Mouse (Mus musculus) E14TG2a.4 (cell line): ENCODE measurements around the gene Cdh20.
A peak's percentile ranks its signal among the peaks of the same experiment; 100 is the strongest.

ENCODE experiments used
- H3K27me3 ChIP-seq: 2 replicates; pipeline ENCODE4 v1.6.1; 2014; ENCODE audit warnings: low read length, control low read depth; ENCODE audit not compliant: insufficient read depth
- H3K36me3 ChIP-seq: 2 replicates; pipeline ENCODE4 v1.6.1; 2014; ENCODE audit warnings: low read length, control low read depth; ENCODE audit not compliant: insufficient read depth
- H3K4me1 ChIP-seq: replicated peaks from 2 replicates; pipeline ENCODE4 v1.6.1; 2014; ENCODE audit warnings: low read depth, low read length, control low read depth
- H3K4me3 ChIP-seq: replicated peaks from 2 replicates; pipeline ENCODE4 v1.5.1; 2014; ENCODE audit warnings: mild to moderate bottlenecking, low read length
- H3K9me3 ChIP-seq: 2 replicates; pipeline ENCODE4 v1.6.1; 2014; ENCODE audit warnings: low read length, control low read depth
- CTCF ChIP-seq: conservative IDR thresholded peaks from 2 replicates; pipeline ENCODE4 v1.5.1; 2014; ENCODE audit warnings: low read length
- NANOG ChIP-seq: IDR thresholded peaks from 2 replicates; pipeline ENCODE4 v1.6.1; 2014; ENCODE audit warnings: borderline replicate concordance, low read length, mixed read lengths
- POU5F1 ChIP-seq: IDR thresholded peaks from 2 replicates; pipeline ENCODE4 v1.6.1; 2014; ENCODE audit warnings: low read length, borderline replicate concordance

The Cdh20 gene

GRCm38 (mm10) chr1:104980273-104980672 is 211.9 kb downstream of the Cdh20 start:
- Histone ChIP-seq H3K9me3 (no peaks in the 10 kb centered on the region), H3K4me3 (no peak overlapping the region), H3K36me3 (no peaks in the 10 kb centered on the region), H3K27me3 (peaks cover 1% of the 10 kb centered on the region; the same call in 1 of the 2 replicates), H3K4me1 (peaks cover 7% of the 10 kb centered on the region; the same call in 1 of the 2 replicates)
- TF ChIP-seq CTCF (no peak), POU5F1 (no peak), NANOG (no peak)

DNA sequence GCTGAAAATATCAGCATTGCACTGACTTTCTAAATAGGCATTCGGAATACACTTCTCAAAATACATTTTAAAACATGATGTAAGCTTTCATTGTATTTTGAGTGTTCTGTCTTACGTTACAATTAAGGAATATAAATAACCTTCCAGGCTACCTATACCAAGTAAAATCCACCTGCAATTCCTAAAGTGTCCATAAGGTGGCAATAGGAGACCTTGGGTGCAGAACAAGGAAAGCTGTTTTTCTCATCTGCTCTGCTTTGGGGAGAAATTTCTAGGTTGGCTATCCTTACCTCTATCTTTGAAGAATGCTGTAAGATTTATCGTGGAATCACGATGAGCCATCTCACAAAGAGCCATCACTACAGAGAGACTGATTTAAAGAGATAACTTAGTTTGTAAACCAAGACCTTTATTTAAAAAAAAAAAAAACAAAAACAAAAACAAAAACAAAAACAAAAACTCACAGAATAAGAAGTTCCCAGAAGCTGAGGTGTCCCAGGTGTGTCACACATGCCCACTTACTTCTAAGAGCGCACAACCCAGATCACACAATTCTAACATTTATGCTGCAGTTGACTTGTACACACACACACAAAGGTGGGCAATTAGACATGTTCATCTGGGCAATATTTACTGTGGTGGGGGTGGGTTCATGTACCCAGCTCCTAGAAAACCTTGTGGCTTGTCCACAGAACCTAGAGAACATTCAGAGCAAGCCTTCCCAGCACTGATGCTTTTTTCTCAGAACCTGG is 218.1 kb downstream of the Cdh20 start:
- no peaks in the 10 kb centered on the region for H3K36me3 ChIP-seq
- peaks cover 16% of the 10 kb centered on the region for H3K4me1 ChIP-seq
- peaks cover 7% of the 10 kb centered on the region; the same call in 1 of the 2 replicates for H3K27me3 ChIP-seq
- TF ChIP-seq CTCF (peak; percentile 97), NANOG (no peak), POU5F1 (no peak)
- H3K9me3 ChIP-seq = no peaks in the 10 kb centered on the region
- H3K4me3 ChIP-seq = no peak overlapping the region

DNA sequence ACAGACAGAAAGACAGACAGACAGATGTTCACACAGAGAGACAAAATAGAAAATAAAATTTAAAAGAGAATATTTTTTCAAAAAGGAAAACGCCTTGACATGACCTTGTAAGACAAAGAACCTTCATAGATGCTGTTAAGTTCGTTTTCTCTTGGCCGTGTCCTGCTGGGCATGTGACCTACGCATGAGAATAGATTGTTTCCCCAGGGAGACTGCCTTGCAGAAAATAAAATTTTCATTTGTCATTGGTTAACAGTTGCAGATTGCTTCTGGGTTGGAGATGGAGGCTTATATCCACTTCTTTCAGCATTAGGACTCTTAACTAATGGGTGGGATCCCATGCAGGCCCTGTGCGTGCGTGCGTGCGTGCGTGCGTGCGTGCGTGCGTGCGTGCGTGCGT is 219.2 kb downstream of the Cdh20 start:
- peaks cover 7% of the 10 kb centered on the region for H3K27me3 ChIP-seq
- H3K36me3 ChIP-seq = no peaks in the 10 kb centered on the region
- H3K9me3 ChIP-seq = no peaks in the 10 kb centered on the region
- no peak overlapping the region for H3K4me3 ChIP-seq
- peaks cover 16% of the 10 kb centered on the region for H3K4me1 ChIP-seq
- TF ChIP-seq NANOG (peak; percentile 64), CTCF (no peak), POU5F1 (peak; percentile 56; the same call in 1 of the 2 replicates)

- no peak for TF ChIP-seq POU5F1
- Histone ChIP-seq H3K36me3 (no peaks in the 10 kb centered on the region), H3K27me3 (peaks cover 17% of the 10 kb centered on the region), H3K9me3 (no peaks in the 10 kb centered on the region), H3K4me3 (no peak overlapping the region), H3K4me1 (peaks cover 12% of the 10 kb centered on the region)
Measured at GRCm38 (mm10) chr1:104992441-104992840, 224.1 kb downstream of the Cdh20 start.

GRCm38 (mm10) chr1:104993905-104994611 is 225.7 kb downstream of the Cdh20 start:
- Histone ChIP-seq H3K27me3 (peaks cover 17% of the 10 kb centered on the region), H3K36me3 (no peaks in the 10 kb centered on the region), H3K4me1 (peaks cover 6% of the 10 kb centered on the region; the same call in 1 of the 2 replicates), H3K4me3 (peak overlapping the region; percentile 75), H3K9me3 (no peaks in the 10 kb centered on the region)
- TF ChIP-seq POU5F1 = no peak
- TF ChIP-seq CTCF = no peak
- TF ChIP-seq NANOG = no peak

DNA sequence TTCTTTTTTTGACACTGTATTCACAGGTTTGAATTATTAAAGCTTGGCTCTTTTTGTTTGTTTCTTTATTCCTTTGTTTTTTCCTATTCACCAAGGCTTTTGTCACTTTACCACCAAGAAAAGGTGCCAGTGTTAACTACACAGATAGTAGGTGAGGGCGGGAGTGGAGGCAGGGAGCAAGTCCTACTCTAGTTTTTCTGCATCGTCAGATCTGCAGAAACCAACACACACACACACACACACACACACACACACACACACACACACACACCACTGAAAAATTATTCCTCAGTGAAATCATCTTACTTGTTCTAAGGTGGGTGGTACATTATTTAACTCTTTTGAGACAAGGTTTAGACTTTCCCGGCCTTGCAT is 226.3 kb downstream of the Cdh20 start:
- Histone ChIP-seq H3K36me3 (no peaks in the 10 kb centered on the region), H3K27me3 (peaks cover 17% of the 10 kb centered on the region), H3K4me1 (peaks cover 6% of the 10 kb centered on the region; the same call in 1 of the 2 replicates), H3K9me3 (no peaks in the 10 kb centered on the region), H3K4me3 (no peak overlapping the region)
- no peak for TF ChIP-seq POU5F1
- TF ChIP-seq CTCF = no peak
- no peak for TF ChIP-seq NANOG

- no peaks in the 10 kb centered on the region for H3K36me3 ChIP-seq
- no peak overlapping the region for H3K4me3 ChIP-seq
- peaks cover 14% of the 10 kb centered on the region for H3K27me3 ChIP-seq
- H3K9me3 ChIP-seq = no peaks in the 10 kb centered on the region
- TF ChIP-seq NANOG = no peak
- TF ChIP-seq POU5F1 = no peak
- no peak for TF ChIP-seq CTCF
- H3K4me1 ChIP-seq = peaks cover 6% of the 10 kb centered on the region; the same call in 1 of the 2 replicates
Measured at GRCm38 (mm10) chr1:104997814-104998213, 229.5 kb downstream of the Cdh20 start.

GRCm38 (mm10) chr1:105002179-105002578 is 233.8 kb downstream of the Cdh20 start:
- TF ChIP-seq CTCF (no peak), POU5F1 (no peak), NANOG (no peak)
- H3K36me3 ChIP-seq = no peaks in the 10 kb centered on the region
- H3K9me3 ChIP-seq = peaks cover 4% of the 10 kb centered on the region; the same call in 1 of the 2 replicates
- no peaks in the 10 kb centered on the region for H3K4me1 ChIP-seq
- no peaks in the 10 kb centered on the region for H3K27me3 ChIP-seq
- H3K4me3 ChIP-seq = no peak overlapping the region

- TF ChIP-seq POU5F1 = no peak
- no peak for TF ChIP-seq NANOG
- no peak for TF ChIP-seq CTCF
- Histone ChIP-seq H3K27me3 (no peaks in the 10 kb centered on the region), H3K4me1 (no peaks in the 10 kb centered on the region), H3K9me3 (peaks cover 4% of the 10 kb centered on the region; the same call in 1 of the 2 replicates), H3K4me3 (no peak overlapping the region), H3K36me3 (no peaks in the 10 kb centered on the region)
Measured at GRCm38 (mm10) chr1:105003786-105004185, 235.5 kb downstream of the Cdh20 start.
